Mouse (Mus musculus) olfactory bulb, adult 2 months (tissue): ENCODE measurements around the gene Iqsec1.

ENCODE experiments used
- CTCF ChIP-seq: fragments of 200-500 bp; IDR thresholded peaks from 2 replicates; pipeline ENCODE4 v1.5.1; 2012; ENCODE audit warnings: low read depth, mild to moderate bottlenecking, low read length, moderate library complexity; ENCODE audit not compliant: insufficient read depth
- POLR2A ChIP-seq: fragments of 200-500 bp; IDR thresholded peaks from 2 replicates; pipeline ENCODE4 v1.6.1; 2012; ENCODE audit warnings: mild to moderate bottlenecking, low read depth, low read length, moderate library complexity; ENCODE audit not compliant: insufficient read depth

- TF ChIP-seq CTCF (no peak), POLR2A (no peak)
Observed at GRCm38 (mm10) chr6:90668693-90669092, 319.8 kb downstream of the Iqsec1 start.
